In the genomic region with DNA sequence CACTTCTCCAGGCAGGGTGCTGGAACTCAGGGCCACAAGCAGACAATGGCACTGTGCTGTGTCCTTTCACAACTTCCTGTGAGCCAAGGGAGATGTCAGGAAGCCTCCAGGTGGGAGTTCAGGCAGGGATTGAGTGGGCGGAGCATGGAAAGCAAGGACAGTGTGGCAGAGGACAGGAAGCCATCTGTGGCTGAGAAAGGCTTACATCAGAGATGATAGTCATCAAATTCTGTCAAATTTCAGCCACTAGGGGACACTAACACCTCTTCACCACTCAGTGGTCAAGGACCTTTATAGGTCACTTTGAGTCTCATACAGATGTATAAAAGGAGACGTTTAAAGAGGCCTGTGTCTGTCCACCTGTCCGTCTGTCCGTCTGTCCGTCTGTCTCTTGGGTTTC, we compare ENCODE assay signal across 12 mouse cellular contexts. TPM values are rescaled to one million over a fixed set of nuclear protein-coding genes. Genes with fewer than 3 reads are reported as not detected.
A peak's percentile ranks its signal among the peaks of the same experiment; 100 is the strongest.
DNase-seq lines count a peak whose midpoint lies in the region; ATAC-seq and TF ChIP-seq lines count a peak whose summit lies in the region.
"Had no signal": no experiment of that assay in that cellular context is flagged by ENCODE, and none has a peak within 500 bp of the region (broad histone marks: within the 10 kb centered on the region; RNA-seq: fewer than 3 reads in every experiment).

No protein-coding gene starts in this region.

- no peaks in the 10 kb centered on the region for H3K4me1 ChIP-seq in cerebellum, adult 2 months (ENCODE audit: control insufficient read depth, insufficient read depth, low read length)
- H3K4me1 ChIP-seq in intestine, postnatal 0 days (replicated peaks; ENCODE audit: control insufficient read depth, insufficient read depth, low read length) = peaks cover 11% of the 10 kb centered on the region; the same call in 1 of the 2 replicates
- peaks cover 16% of the 10 kb centered on the region for H3K4me1 ChIP-seq in intestine, embryonic 15.5 days (replicated peaks)
- H3K4me1 ChIP-seq in lung, postnatal 0 days (ENCODE audit: insufficient read depth, low read depth, low read length) = peaks cover 4% of the 10 kb centered on the region
- no peaks in the 10 kb centered on the region; the same call in 1 of the 2 replicates for H3K4me1 ChIP-seq in lung, adult 2 months (ENCODE audit: control insufficient read depth, insufficient read depth, low read length)

- no peak overlapping the region for H3K4me2 ChIP-seq in intestine, postnatal 0 days (replicated peaks; ENCODE audit: low read depth)
- no peak overlapping the region for H3K4me2 ChIP-seq in intestine, embryonic 15.5 days (replicated peaks)
- H3K4me2 ChIP-seq in lung, postnatal 0 days (replicated peaks; ENCODE audit: low read depth, low read length) = no peak overlapping the region
- H3K4me2 ChIP-seq: hindbrain, embryonic 13.5 days; liver, embryonic 13.5 days had no signal

- H3K27me3 ChIP-seq in cerebellum, adult 2 months (ENCODE audit: control insufficient read depth, insufficient read depth, low read length) = no peaks in the 10 kb centered on the region
- H3K27me3 ChIP-seq in intestine, postnatal 0 days (replicated peaks; ENCODE audit: control insufficient read depth, insufficient read depth, low read length) = no peaks in the 10 kb centered on the region
- no peaks in the 10 kb centered on the region for H3K27me3 ChIP-seq in intestine, embryonic 15.5 days (replicated peaks)
- no peaks in the 10 kb centered on the region for H3K27me3 ChIP-seq in lung, postnatal 0 days (replicated peaks; ENCODE audit: insufficient read depth, low read length)
- H3K27me3 ChIP-seq: hindbrain, embryonic 13.5 days; liver, embryonic 13.5 days had no signal

- no peak overlapping the region for H3K9ac ChIP-seq in intestine, postnatal 0 days (ENCODE audit: low read depth, low read length)
- H3K9ac ChIP-seq in intestine, embryonic 15.5 days = no peak overlapping the region
- H3K9ac ChIP-seq in lung, postnatal 0 days (replicated peaks; ENCODE audit: low read depth) = no peak overlapping the region
- H3K9ac ChIP-seq: hindbrain, embryonic 13.5 days; liver, embryonic 13.5 days had no signal

- no peak for DNase-seq in cerebellum, adult 2 months
- no peak for DNase-seq in cerebellum, adult 18-20 months
- peak; percentile 39 for DNase-seq in lung, postnatal 0 days (ENCODE audit: low spot score)
- no peak for DNase-seq in lung, adult 2 months
- peak; percentile 25 for DNase-seq in retina, postnatal 1 day
- DNase-seq in left cerebral cortex, adult 8-10 months (ENCODE audit: low spot score in 2 of 2) = no peak
- DNase-seq: cerebellum, adult 11-12 months; liver, embryonic 13.5 days had no signal

- 0 out of 2 replicates have a peak, but pooled peaks have one; percentile 4 for TF ChIP-seq CTCF in cerebellum, adult 2 months (IDR thresholded peaks at IDR 0.05; ENCODE audit: borderline replicate concordance, insufficient read depth, low read depth, low read length)
- peak; percentile 57 for TF ChIP-seq CTCF in intestine, postnatal 0 days (IDR thresholded peaks at IDR 0.05; ENCODE audit: low read depth)
- TF ChIP-seq CTCF in lung, postnatal 0 days (IDR thresholded peaks at IDR 0.05) = peak; percentile 66
- TF ChIP-seq CTCF in lung, adult 2 months (IDR thresholded peaks at IDR 0.05; ENCODE audit: insufficient read depth, low read length) = no peak

- H3K4me3 ChIP-seq in cerebellum, adult 2 months (replicated peaks; ENCODE audit: insufficient read depth, low read depth, low read length) = no peak overlapping the region
- H3K4me3 ChIP-seq in intestine, postnatal 0 days (ENCODE audit: low read depth, low read length) = no peak overlapping the region
- H3K4me3 ChIP-seq in intestine, embryonic 15.5 days (replicated peaks) = no peak overlapping the region
- no peak overlapping the region for H3K4me3 ChIP-seq in lung, postnatal 0 days (ENCODE audit: low read depth, low read length)
- no peak overlapping the region for H3K4me3 ChIP-seq in lung, adult 2 months (replicated peaks; ENCODE audit: extremely low read depth, low read depth, low read length)
- H3K4me3 ChIP-seq: hindbrain, embryonic 13.5 days; liver, embryonic 13.5 days; myocyte had no signal

- 73% methylated on average over 5 of the region's 5 CpGs for WGBS in cerebellum, adult 2 months
- 78% methylated on average over 5 of the region's 5 CpGs for WGBS in intestine, postnatal 0 days
- WGBS in intestine, embryonic 15.5 days = 76% methylated on average over 5 of the region's 5 CpGs
- 70% methylated on average over 5 of the region's 5 CpGs for WGBS in lung, postnatal 0 days
- WGBS in lung, adult 2 months = 71% methylated on average over 5 of the region's 5 CpGs

- no peak overlapping the region for H3K27ac ChIP-seq in cerebellum, adult 2 months (ENCODE audit: insufficient read depth, low read length)
- no peak overlapping the region for H3K27ac ChIP-seq in intestine, postnatal 0 days (ENCODE audit: low read depth, low read length)
- no peak overlapping the region for H3K27ac ChIP-seq in intestine, embryonic 15.5 days
- H3K27ac ChIP-seq in lung, postnatal 0 days (ENCODE audit: low read length) = no peak overlapping the region
- H3K27ac ChIP-seq: hindbrain, embryonic 13.5 days; liver, embryonic 13.5 days had no signal

- no peak for ATAC-seq in intestine, postnatal 0 days
- ATAC-seq in intestine, embryonic 15.5 days = no peak
- peak; percentile 13; the same call in 1 of the 2 replicates for ATAC-seq in lung, postnatal 0 days

- H3K9me3 ChIP-seq in intestine, postnatal 0 days (ENCODE audit: control insufficient read depth) = no peaks in the 10 kb centered on the region
- H3K9me3 ChIP-seq in intestine, embryonic 15.5 days = no peaks in the 10 kb centered on the region
- no peaks in the 10 kb centered on the region for H3K9me3 ChIP-seq in lung, postnatal 0 days (ENCODE audit: low read length)
- H3K9me3 ChIP-seq: hindbrain, embryonic 13.5 days; liver, embryonic 13.5 days had no signal

- no peak for TF ChIP-seq POLR2A in cerebellum, adult 2 months (IDR thresholded peaks at IDR 0.05; ENCODE audit: borderline replicate concordance, insufficient read depth, low read length)
- no peak for TF ChIP-seq POLR2A in lung, adult 2 months (IDR thresholded peaks at IDR 0.05; ENCODE audit: borderline replicate concordance, extremely low read depth, low read depth, low read length)

- TF ChIP-seq EP300 in lung, postnatal 0 days (IDR thresholded peaks at IDR 0.05) = no peak

- no peaks in the 10 kb centered on the region for H3K36me3 ChIP-seq in intestine, postnatal 0 days (ENCODE audit: control insufficient read depth, insufficient read depth)
- no peaks in the 10 kb centered on the region for H3K36me3 ChIP-seq in intestine, embryonic 15.5 days
- H3K36me3 ChIP-seq in lung, postnatal 0 days (ENCODE audit: insufficient read depth, low read length) = no peaks in the 10 kb centered on the region
- H3K36me3 ChIP-seq: liver, embryonic 13.5 days had no signal

RNA-seq across cellular contexts. Expression of gene Tmem86a, which starts 22.1 kb away (rescaled TPM):
- polyA plus RNA-seq in cerebellum, adult 2 months (2012; rRNA removed) = 18.1 and 19.0 TPM in 2 replicates
- 43.8 and 48.0 TPM in 2 replicates for polyA plus RNA-seq in intestine, postnatal 0 days (2015; fragmentation: Nextera tagmentation; extraction: Ambion mirVana)
- polyA plus RNA-seq in intestine, embryonic 15.5 days (2015; fragmentation: Nextera tagmentation; extraction: Ambion mirVana) = 48.8 and 50.4 TPM in 2 replicates
- 36.2 and 36.5 TPM in 2 replicates for polyA plus RNA-seq in lung, postnatal 0 days (2015; fragmentation: Nextera tagmentation; extraction: Ambion mirVana)
- 28.2 and 32.8 TPM in 2 replicates for polyA plus RNA-seq in lung, adult 2 months (2012; rRNA removed)
- 10 to 100 TPM; 18.5 to 19.6 (median 19.0) TPM for total RNA-seq in left cerebral cortex, adult 8-10 months (2022)

Comparison
In these comparisons a context has a peak if more than half of its experiments do, and no peak if none do; other contexts are left out.
1. DNase-seq: peak in lung, postnatal 0 days (single experiment) and retina, postnatal 1 day (single experiment); none in cerebellum, adult 2 months (0 of 2), cerebellum, adult 18-20 months (0 of 2), lung, adult 2 months (single experiment) and left cerebral cortex, adult 8-10 months (0 of 2).